Mouse (Mus musculus) thymus, adult 2 months (tissue): ENCODE measurements around the gene Zyx.

Source experiments
- CTCF ChIP-seq: fragments of 200-500 bp; IDR thresholded peaks from 2 replicates; pipeline ENCODE4 v1.5.1; 2012; ENCODE audit warnings: mild to moderate bottlenecking, control low read depth, low read length, moderate library complexity, borderline replicate concordance; ENCODE audit not compliant: control insufficient read depth, poor library complexity, insufficient read depth; ENCODE audit errors: extremely low read depth
- POLR2A ChIP-seq: fragments of 200-500 bp; IDR thresholded peaks from 2 replicates; pipeline ENCODE4 v1.6.1; 2012; ENCODE audit warnings: mild to moderate bottlenecking, low read length, control low read depth, moderate library complexity; ENCODE audit not compliant: control insufficient read depth, poor library complexity, insufficient read depth; ENCODE audit errors: extremely low read depth

DNA sequence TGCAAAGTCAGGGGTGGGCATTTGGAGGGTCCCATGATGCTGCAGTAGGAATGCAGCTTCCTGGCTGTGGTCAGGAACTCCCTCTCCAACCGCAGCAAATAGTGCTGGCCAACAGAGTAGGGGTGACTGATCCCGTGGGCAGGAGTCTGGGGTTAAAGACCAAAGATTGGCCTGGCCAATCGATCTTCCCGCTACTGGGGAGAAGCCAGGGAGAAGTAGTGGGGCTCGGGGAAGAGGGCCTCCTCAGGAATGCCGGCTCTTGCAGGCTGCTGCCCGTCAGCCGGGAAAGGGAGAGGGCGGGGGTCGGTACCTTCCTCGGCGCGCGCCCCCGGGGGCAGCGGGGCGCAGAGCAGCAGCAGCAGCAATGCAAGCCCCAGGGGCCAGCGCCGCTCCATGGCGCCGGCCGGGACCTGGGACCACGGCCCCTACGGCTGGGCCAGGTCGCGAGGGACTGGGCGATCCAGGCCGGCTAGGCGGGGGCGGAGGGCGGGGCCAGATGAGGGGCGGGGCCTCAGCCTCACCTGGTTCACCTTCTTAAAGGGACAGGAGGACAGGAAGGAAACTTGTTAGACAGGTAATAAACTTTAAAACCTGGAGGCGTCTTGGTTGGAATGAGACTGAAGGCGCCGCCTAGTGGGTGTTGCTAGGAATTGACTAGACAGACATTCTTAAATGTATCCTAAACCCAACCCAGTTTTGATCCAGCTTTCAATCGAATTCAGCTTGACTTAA is 23.6 kb downstream of the Zyx start, which contains the start of gene Epha1:
- no peak for TF ChIP-seq POLR2A
- no peak for TF ChIP-seq CTCF
